Mouse (Mus musculus) heart, postnatal 25 days (tissue): Measurements from ENCODE around the gene Fam208a. TPM values are rescaled to one million over a fixed set of nuclear protein-coding genes. Genes with fewer than 3 reads are reported as not detected.
A peak's percentile ranks its signal among the peaks of the same experiment; 100 is the strongest.

Experiments
- DNase-seq: peaks from one replicate; pipeline ENCODE4 v3.0.0; 2022; ENCODE audit warnings: low spot score
- intact Hi-C: fragments of 180-260 bp; cut with DNase I; formaldehyde crosslinking; loops from one replicate; pipeline ENCODE4 v1.15.1; 2025
- total RNA-seq, 2 experiments: library from RNA; stranded (reverse); gene quantifications; 2 replicates each; pipeline ENCODE4 v1.2.3; 2021

The Fam208a gene
- total RNA-seq, result 10 to 100 TPM; 10.2 to 12.4 TPM

- peak; percentile 91 for DNase-seq
- intact Hi-C loops, result loop anchor here (10.0 kb wide), 1 partner anchor 384 kb away; no protein-coding TSS in a partner anchor
Measured at GRCm38 (mm10) chr14:27428573-27428972, at the start of gene Fam208a. Gene Fam208a (plus strand): TSS chr14:27428834.

- intact Hi-C loops, result loop anchor here (2.0 to 5.0 kb wide), 2 partner anchors 19 to 37 kb away; no protein-coding TSS in a partner anchor
- DNase-seq, result no peak
Measured at GRCm38 (mm10) chr14:27379404-27379803, 49.2 kb upstream of the Fam208a start.

GRCm38 (mm10) chr14:27381459-27381858 is 47.2 kb upstream of the Fam208a start:
- intact Hi-C loops, result no loop called here
- DNase-seq, result no peak

GRCm38 (mm10) chr14:27383321-27383830 is 45.3 kb upstream of the Fam208a start:
- intact Hi-C loops, result no loop called here

GRCm38 (mm10) chr14:27384143-27384542 is 44.5 kb upstream of the Fam208a start:
- no peak for DNase-seq
- intact Hi-C loops, result no loop called here

More at GRCm38 (mm10) chr14:27383321-27383830, 45.3 kb upstream of the Fam208a start:
- no peak for DNase-seq

- intact Hi-C loops, result no loop called here
- DNase-seq, result no peak
Measured at GRCm38 (mm10) chr14:27388616-27389015, 40.0 kb upstream of the Fam208a start.

GRCm38 (mm10) chr14:27389722-27390121 is 38.9 kb upstream of the Fam208a start:
- intact Hi-C loops, result no loop called here

GRCm38 (mm10) chr14:27390663-27391062 is 38.0 kb upstream of the Fam208a start:
- intact Hi-C loops, result no loop called here
- DNase-seq, result no peak

More at GRCm38 (mm10) chr14:27389722-27390121, 38.9 kb upstream of the Fam208a start:
- DNase-seq, result no peak

GRCm38 (mm10) chr14:27391776-27392308 is 36.8 kb upstream of the Fam208a start:
- intact Hi-C loops, result no loop called here
- DNase-seq, result no peak

GRCm38 (mm10) chr14:27392660-27393059 is 36.0 kb upstream of the Fam208a start:
- intact Hi-C loops, result no loop called here
- DNase-seq, result no peak

- no peak for DNase-seq
- intact Hi-C loops, result no loop called here
Measured at GRCm38 (mm10) chr14:27393806-27394205, 34.8 kb upstream of the Fam208a start.

GRCm38 (mm10) chr14:27396424-27396823 is 32.2 kb upstream of the Fam208a start:
- intact Hi-C loops, result no loop called here
- no peak for DNase-seq

GRCm38 (mm10) chr14:27397526-27397925 is 31.1 kb upstream of the Fam208a start:
- intact Hi-C loops, result no loop called here

GRCm38 (mm10) chr14:27400495-27400894 is 28.1 kb upstream of the Fam208a start:
- intact Hi-C loops, result no loop called here
- no peak for DNase-seq

More at GRCm38 (mm10) chr14:27397526-27397925, 31.1 kb upstream of the Fam208a start:
- no peak for DNase-seq

- intact Hi-C loops, result no loop called here
- DNase-seq, result no peak
Measured at GRCm38 (mm10) chr14:27401717-27402278, 26.8 kb upstream of the Fam208a start.

GRCm38 (mm10) chr14:27402332-27403250 is 26.0 kb upstream of the Fam208a start:
- intact Hi-C loops, result no loop called here
- no peak for DNase-seq

- intact Hi-C loops, result no loop called here
- DNase-seq, result no peak
Measured at GRCm38 (mm10) chr14:27405452-27405851, 23.2 kb upstream of the Fam208a start.

GRCm38 (mm10) chr14:27405947-27406346 is 22.7 kb upstream of the Fam208a start:
- intact Hi-C loops, result no loop called here

GRCm38 (mm10) chr14:27408240-27408639 is 20.4 kb upstream of the Fam208a start:
- intact Hi-C loops, result no loop called here
- no peak for DNase-seq

More at GRCm38 (mm10) chr14:27405947-27406346, 22.7 kb upstream of the Fam208a start:
- no peak for DNase-seq

GRCm38 (mm10) chr14:27409662-27410061 is 19.0 kb upstream of the Fam208a start:
- DNase-seq, result no peak
- intact Hi-C loops, result loop anchor here (5.0 kb wide), 1 partner anchor 297 kb away; the partner anchor contains the start of gene Arhgef3
